Mouse (Mus musculus) mouse embryonic stem cell (cell line): ENCODE results near the gene Chac1.

Experiments used
- in situ Hi-C, 2 experiments: fragments of 300-500 bp; cut with MboI; formaldehyde crosslinking; loops; 1 replicate in 1 of 2; 3 replicates in 1 of 2; pipeline ENCODE4 v1.14.3; 2019 to 2020; ENCODE audit warnings: low sequenced_read_pairs in 2 of 2, low pct_unique_long_range_greater_than_20kb in 1 of 2, mixed read lengths in 1 of 2; ENCODE audit not compliant: unreplicated experiment in 1 of 2

The Chac1 gene

GRCm38 (mm10) chr2:119350555-119351486, at the start of gene Chac1:
Chac1 (plus strand) TSS chr2:119351229.
- in situ Hi-C loops = no loop called here

- in situ Hi-C loops = no loop called here
These were observed 48.2 kb upstream of the Chac1 start for GRCm38 (mm10) chr2:119302876-119303275.

DNA sequence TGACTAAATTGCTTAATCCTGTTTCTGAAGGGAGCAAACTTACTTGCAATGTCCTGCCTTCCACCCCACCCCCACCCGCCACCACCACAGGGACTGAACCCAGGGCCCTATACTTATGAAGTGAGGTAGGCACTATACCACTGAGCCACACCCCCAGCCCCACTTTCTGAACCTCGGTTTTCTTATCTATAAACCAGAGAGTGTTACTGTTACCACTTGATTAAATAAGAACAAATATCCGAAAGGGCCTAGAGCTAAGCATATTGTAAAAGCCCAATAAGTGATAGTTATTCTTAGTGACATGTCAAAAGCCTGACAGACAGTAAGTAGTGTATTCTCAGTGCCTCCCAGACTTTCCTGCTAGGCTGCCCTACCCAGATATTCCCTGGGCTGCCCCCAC, 46.6 kb upstream of the Chac1 start:
- in situ Hi-C loops = no loop called here

GRCm38 (mm10) chr2:119304798-119305208, 46.2 kb upstream of the Chac1 start:
- in situ Hi-C loops = no loop called here

DNA sequence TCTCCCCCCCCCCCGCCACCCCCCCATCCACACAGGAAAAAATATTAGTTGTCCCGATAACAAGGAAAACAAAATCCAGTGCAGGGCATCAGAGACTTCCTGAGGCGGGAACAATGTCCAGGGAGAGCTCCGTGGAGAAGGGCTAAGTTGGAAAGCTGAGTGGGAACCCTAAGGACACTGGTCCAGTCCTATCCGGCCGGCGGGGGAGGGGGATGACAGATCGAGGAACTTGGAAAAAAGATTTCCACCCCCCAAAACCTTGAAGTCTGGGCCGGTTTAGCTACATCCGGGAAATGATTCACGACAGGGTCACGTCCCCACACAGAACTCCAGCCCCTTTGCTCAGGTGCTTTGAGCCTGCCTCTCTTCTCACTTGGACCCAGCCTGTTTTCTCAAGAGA, 39.5 kb upstream of the Chac1 start:
- in situ Hi-C loops = no loop called here

DNA sequence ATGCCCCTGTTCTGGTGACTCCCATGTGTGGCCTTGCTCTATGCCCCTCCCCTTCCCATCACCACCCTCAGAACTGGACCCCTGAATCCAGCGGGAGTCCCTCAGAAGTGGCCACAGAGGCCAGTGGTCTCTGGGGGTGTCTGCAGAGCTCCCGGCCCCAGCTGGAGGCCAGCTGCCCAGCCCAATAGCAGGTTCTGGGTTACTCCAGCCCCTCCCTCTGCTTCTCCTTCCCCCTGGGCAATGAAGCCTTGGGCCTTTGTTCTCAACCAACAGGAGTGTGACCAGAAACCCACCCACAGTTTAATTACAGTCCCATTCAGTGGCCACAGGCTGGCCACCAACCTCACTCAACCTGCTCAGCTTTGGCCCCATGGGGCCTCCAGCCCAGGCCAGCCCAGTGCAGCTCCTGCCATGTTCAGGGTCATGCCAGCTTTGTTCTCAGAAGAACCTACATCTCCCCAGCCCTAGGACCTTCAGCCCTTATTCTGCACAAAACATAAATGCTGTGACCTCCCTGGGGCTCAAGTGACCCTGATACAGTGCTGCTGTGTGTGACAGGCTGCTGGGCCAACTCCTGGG, 38.6 kb upstream of the Chac1 start:
- in situ Hi-C loops = no loop called here

DNA sequence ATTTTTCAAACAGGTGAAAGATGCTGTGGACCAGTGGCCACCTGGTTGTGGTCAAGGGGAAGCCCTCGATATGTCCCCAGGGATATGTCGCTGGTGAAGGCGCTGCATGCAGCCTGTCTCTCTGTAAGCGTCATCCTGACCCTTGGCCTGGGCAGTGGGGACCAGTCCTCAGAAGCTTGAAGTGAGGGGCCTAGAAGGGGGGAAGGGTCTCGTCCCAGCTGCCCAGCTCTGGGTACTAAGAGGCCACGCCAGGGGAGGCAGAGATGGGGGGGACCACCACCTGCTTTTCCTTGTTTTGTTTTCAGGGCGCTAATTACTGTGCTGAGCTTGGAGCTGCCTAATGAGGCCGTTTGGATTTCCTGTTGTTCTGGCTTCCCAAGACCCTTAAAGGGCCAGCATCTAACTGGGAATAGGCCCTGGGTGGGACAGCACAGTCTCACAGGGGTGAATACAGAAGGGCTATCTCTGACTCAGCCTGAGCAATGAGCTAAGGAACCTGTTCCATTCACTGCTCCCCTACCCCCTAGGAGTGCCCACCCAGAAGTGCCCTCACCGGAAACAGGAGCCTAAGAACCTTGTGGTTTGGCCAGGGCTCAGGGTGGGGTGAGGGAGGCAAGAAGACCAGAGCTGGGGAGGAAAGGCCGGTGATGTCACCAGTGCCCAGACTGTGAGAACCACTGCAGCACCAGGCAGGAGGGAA, 37.1 kb upstream of the Chac1 start:
- in situ Hi-C loops = no loop called here

DNA sequence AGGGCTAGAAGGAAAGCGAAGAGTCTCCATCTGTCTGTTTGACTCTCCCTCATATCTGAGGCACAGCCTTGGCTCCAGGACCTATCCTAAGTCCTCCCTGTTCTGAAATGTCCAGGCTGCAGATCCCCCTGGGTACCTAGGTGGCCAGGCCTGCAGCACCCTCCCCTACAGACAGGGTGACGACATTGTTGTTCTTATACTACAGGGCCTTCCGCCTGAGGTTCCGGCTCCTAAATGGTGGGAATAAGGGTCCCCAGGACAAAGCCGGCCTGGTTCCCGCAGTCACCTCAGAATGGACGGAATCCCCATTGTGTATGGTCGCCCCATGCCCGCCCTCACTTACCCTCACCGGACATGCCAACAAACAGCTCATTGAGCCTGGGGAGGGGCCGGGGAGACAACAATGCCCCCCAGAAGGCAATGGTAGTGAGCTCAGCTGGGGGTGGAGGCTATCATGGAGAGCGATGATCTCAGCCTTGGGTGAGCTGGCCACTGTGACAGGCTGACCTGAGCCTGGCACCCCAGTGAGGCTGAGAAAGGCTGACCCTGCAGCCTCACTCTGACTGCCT, 36.2 kb upstream of the Chac1 start:
- in situ Hi-C loops = no loop called here

DNA sequence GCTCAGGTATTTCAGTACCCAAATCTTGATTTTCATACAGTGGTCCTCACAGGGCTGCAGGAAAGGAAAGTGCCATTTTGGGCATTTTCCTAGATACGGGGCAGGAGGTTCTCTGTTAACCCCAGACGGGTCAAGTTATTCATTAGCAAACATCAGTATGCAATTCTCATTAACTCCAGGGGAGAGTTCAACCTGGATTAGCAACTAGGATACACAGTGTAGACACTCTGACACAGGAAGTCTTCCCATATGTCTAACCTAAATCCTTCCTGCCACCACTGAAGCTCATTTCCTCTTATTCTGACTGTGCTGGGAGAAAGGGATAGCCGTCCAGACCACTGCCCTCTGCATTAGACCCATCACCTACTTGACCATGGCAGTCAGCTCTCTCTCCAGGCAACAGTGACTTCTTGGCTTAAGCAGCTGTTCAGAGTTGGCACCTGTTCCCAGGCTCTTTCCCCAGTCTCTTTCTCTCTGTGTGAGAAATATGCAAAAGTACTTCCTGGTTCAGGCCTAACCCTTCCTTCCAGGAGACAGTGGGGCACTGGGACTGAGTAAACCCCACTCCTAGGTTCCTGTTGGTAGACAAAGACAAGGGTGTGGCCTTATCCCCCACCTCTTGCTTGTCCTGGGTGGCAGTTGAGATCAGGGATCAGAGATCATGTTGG, 32.9 kb upstream of the Chac1 start:
- in situ Hi-C loops = no loop called here

GRCm38 (mm10) chr2:119320571-119320970, 30.5 kb upstream of the Chac1 start:
- in situ Hi-C loops = no loop called here

- in situ Hi-C loops = no loop called here
These were observed 29.1 kb upstream of the Chac1 start for GRCm38 (mm10) chr2:119321771-119322586.

DNA sequence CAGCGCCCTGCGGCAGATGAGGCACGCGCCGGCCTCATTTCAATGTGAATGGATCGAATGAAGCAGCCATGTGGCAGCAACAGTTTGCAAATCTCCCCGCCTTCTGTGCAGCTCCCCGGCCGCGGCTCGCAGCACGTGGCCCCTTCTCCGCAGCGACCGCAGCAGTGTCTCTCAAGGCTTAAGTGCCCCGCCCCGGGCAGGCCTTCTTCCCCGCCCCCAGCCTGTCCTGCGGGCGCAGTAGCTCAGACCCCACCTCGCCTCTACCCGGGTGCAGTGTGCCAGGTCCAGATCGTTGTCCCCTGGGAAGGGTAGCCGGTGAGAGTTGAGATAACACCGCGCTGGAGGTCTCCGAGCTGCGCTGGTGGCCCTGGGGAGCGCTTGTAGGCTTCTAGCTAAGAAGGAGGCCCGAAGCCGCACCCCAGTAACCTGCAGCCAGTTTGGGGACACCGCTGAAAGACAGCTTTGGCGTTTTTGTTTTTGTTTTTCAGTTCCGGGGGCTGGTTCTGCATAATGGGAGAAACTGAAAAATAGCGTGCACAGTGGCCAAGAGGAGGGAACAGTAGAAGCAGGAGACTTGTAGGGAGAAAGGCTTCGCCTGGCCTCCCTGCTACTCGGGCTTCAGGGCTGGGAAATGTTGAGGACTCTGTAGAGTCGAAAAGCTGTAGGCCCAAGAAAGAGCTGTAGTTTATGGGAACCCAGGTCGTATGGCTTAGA, 28.3 kb upstream of the Chac1 start:
- in situ Hi-C loops = no loop called here

- in situ Hi-C loops = no loop called here
These were observed 27.0 kb upstream of the Chac1 start for GRCm38 (mm10) chr2:119323866-119324575.

DNA sequence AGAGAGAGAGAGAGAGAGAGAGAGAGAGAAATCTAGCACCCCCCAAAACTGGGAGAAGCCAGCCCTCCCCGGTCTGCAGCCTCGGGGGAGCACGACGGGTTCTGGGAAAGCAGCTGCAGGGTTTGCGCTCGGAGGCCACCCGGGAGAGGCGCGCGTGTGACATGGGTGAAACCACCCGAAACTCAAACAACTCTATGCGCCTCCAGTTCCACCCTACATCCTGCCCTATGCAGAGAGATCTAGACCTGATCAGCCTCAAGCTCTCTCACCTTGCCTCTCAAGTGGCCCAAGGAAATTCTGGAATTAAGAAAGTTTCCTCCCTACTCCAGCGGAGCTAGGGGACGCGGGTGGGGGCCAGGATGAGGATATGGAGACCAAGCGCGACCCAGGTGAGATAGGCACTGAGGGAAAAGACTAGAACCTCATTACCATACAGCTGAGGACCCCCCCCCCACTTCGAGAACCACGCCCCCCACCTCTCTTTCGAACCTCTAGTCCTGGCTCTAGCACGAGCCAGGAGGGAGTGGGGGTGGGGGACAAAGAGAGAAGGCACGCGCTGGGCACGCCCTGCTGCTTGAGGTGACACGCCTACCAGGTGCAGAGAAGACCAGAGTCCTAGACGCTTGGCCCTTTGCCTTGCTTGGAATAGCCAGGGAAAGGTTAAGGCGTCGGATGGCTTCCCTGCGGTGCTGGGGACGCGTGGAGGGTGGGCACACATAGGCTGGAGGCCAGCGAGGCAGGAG, 26.3 kb upstream of the Chac1 start:
- in situ Hi-C loops = loop anchor here in 1 of 2 experiments (25.0 kb wide), 1 partner anchor 188 kb away; no protein-coding TSS in a partner anchor

DNA sequence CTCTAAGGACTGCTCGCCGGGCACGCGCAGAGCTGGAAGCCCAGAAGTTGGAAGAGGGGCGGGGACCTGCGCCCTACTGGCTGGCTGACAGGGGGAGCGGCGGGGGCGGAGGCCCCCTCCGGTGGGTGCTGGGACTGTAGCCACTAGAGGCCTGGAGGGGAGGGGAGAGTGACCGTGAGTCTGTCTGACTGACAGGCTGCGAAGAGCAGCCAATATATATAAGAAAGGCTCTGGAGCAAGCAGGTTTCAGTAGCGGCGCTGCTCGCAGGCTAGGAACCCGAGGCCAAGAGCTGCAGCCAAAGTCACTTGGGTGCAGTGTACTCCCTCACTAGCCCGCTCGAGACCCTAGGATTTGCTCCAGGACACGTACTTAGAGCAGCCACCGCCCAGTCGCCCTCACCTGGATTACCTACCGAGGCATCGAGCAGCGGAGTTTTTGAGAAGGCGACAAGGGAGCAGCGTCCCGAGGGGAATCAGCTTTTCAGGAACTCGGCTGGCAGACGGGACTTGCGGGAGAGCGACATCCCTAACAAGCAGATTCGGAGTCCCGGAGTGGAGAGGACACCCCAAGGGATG, 25.4 kb upstream of the Chac1 start, which contains the start of gene Dll4:
Gene Dll4, plus strand, starts transcription at position 217 of the 576 bp plus-strand sequence.
- in situ Hi-C loops = loop anchor here in 1 of 2 experiments (25.0 kb wide), 1 partner anchor 187 kb away; no protein-coding TSS in a partner anchor
